Mouse (Mus musculus): Measurements from ENCODE around the gene Mal. TPM values are rescaled to one million over a fixed set of nuclear protein-coding genes. Genes with fewer than 3 reads are reported as not detected.

Mal gene
- polyA plus RNA-seq (2012; ENCODE audit: insufficient read depth, insufficient read length, missing spikeins), result not detected in 2 replicates

- TF ChIP-seq CTCF (IDR thresholded peaks at IDR 0.05; ENCODE audit: low read depth, low read length) (no peak), POLR2A (IDR thresholded peaks at IDR 0.05; ENCODE audit: borderline replicate concordance, low read depth, low read length) (no peak)
- Histone ChIP-seq H3K4me3 (ENCODE audit: insufficient read depth, low read length) (peak within 1 kb of the TSS; percentile 46), H3K27ac (ENCODE audit: insufficient read depth, low read depth, low read length) (no peak within 1 kb of the TSS), H3K4me1 (ENCODE audit: control insufficient read depth, insufficient read depth, low read length) (no peaks in the 10 kb centered on the region)
These were observed at the start of gene Mal for GRCm38 (mm10) chr2:127656086-127656720. Mal (minus strand) TSS chr2:127656695.

GRCm38 (mm10) chr2:127705267-127705666 lies 48.8 kb upstream of the Mal start:
- Histone ChIP-seq H3K27ac (ENCODE audit: insufficient read depth, low read depth, low read length) (no peak overlapping the region), H3K4me3 (ENCODE audit: insufficient read depth, low read length) (no peak overlapping the region), H3K4me1 (ENCODE audit: control insufficient read depth, insufficient read depth, low read length) (no peaks in the 10 kb centered on the region)
- TF ChIP-seq POLR2A (IDR thresholded peaks at IDR 0.05; ENCODE audit: borderline replicate concordance, low read depth, low read length) (no peak), CTCF (IDR thresholded peaks at IDR 0.05; ENCODE audit: low read depth, low read length) (no peak)

GRCm38 (mm10) chr2:127689239-127689638 lies 32.7 kb upstream of the Mal start:
- no peak overlapping the region for H3K4me3 ChIP-seq (ENCODE audit: insufficient read depth, low read length)
- H3K4me1 ChIP-seq (ENCODE audit: control insufficient read depth, insufficient read depth, low read length), result no peaks in the 10 kb centered on the region
- TF ChIP-seq CTCF (IDR thresholded peaks at IDR 0.05; ENCODE audit: low read depth, low read length), result no peak
- no peak for TF ChIP-seq POLR2A (IDR thresholded peaks at IDR 0.05; ENCODE audit: borderline replicate concordance, low read depth, low read length)
- H3K27ac ChIP-seq (ENCODE audit: insufficient read depth, low read depth, low read length), result no peak overlapping the region

- no peak overlapping the region for H3K4me3 ChIP-seq (ENCODE audit: insufficient read depth, low read length)
- peak; percentile 64; the same call in 1 of the 2 replicates for TF ChIP-seq CTCF (IDR thresholded peaks at IDR 0.05; ENCODE audit: low read depth, low read length)
- TF ChIP-seq POLR2A (IDR thresholded peaks at IDR 0.05; ENCODE audit: borderline replicate concordance, low read depth, low read length), result no peak
- no peak overlapping the region for H3K27ac ChIP-seq (ENCODE audit: insufficient read depth, low read depth, low read length)
- no peaks in the 10 kb centered on the region for H3K4me1 ChIP-seq (ENCODE audit: control insufficient read depth, insufficient read depth, low read length)
These were observed 27.3 kb upstream of the Mal start for GRCm38 (mm10) chr2:127683687-127684331.

GRCm38 (mm10) chr2:127667843-127668506 lies 11.5 kb upstream of the Mal start:
- TF ChIP-seq CTCF (IDR thresholded peaks at IDR 0.05; ENCODE audit: low read depth, low read length) (peak; percentile 22; the same call in 1 of the 2 replicates), POLR2A (IDR thresholded peaks at IDR 0.05; ENCODE audit: borderline replicate concordance, low read depth, low read length) (no peak)
- Histone ChIP-seq H3K4me1 (ENCODE audit: control insufficient read depth, insufficient read depth, low read length) (no peaks in the 10 kb centered on the region), H3K27ac (ENCODE audit: insufficient read depth, low read depth, low read length) (no peak overlapping the region), H3K4me3 (ENCODE audit: insufficient read depth, low read length) (no peak overlapping the region)

- no peak overlapping the region for H3K4me3 ChIP-seq (ENCODE audit: insufficient read depth, low read length)
- no peak overlapping the region for H3K27ac ChIP-seq (ENCODE audit: insufficient read depth, low read depth, low read length)
- no peak for TF ChIP-seq CTCF (IDR thresholded peaks at IDR 0.05; ENCODE audit: low read depth, low read length)
- no peak for TF ChIP-seq POLR2A (IDR thresholded peaks at IDR 0.05; ENCODE audit: borderline replicate concordance, low read depth, low read length)
- H3K4me1 ChIP-seq (ENCODE audit: control insufficient read depth, insufficient read depth, low read length), result no peaks in the 10 kb centered on the region; the same call in 1 of the 2 replicates
These were observed 10.5 kb upstream of the Mal start for GRCm38 (mm10) chr2:127667015-127667414.

- Histone ChIP-seq H3K27ac (ENCODE audit: insufficient read depth, low read depth, low read length) (no peak overlapping the region), H3K4me3 (ENCODE audit: insufficient read depth, low read length) (no peak overlapping the region), H3K4me1 (ENCODE audit: control insufficient read depth, insufficient read depth, low read length) (no peaks in the 10 kb centered on the region; the same call in 1 of the 2 replicates)
- no peak for TF ChIP-seq POLR2A (IDR thresholded peaks at IDR 0.05; ENCODE audit: borderline replicate concordance, low read depth, low read length)
- TF ChIP-seq CTCF (IDR thresholded peaks at IDR 0.05; ENCODE audit: low read depth, low read length), result no peak
These were observed 6.2 kb upstream of the Mal start for GRCm38 (mm10) chr2:127662708-127663107.

GRCm38 (mm10) chr2:127655419-127655818 lies 1.1 kb downstream of the Mal start:
- H3K27ac ChIP-seq (ENCODE audit: insufficient read depth, low read depth, low read length), result no peak overlapping the region
- H3K4me3 ChIP-seq (ENCODE audit: insufficient read depth, low read length), result no peak overlapping the region
- H3K4me1 ChIP-seq (ENCODE audit: control insufficient read depth, insufficient read depth, low read length), result no peaks in the 10 kb centered on the region
- no peak for TF ChIP-seq CTCF (IDR thresholded peaks at IDR 0.05; ENCODE audit: low read depth, low read length)

GRCm38 (mm10) chr2:127654786-127655185 lies 1.7 kb downstream of the Mal start:
- Histone ChIP-seq H3K4me3 (ENCODE audit: insufficient read depth, low read length) (no peak overlapping the region), H3K27ac (ENCODE audit: insufficient read depth, low read depth, low read length) (no peak overlapping the region), H3K4me1 (ENCODE audit: control insufficient read depth, insufficient read depth, low read length) (no peaks in the 10 kb centered on the region)
- TF ChIP-seq CTCF (IDR thresholded peaks at IDR 0.05; ENCODE audit: low read depth, low read length) (no peak), POLR2A (IDR thresholded peaks at IDR 0.05; ENCODE audit: borderline replicate concordance, low read depth, low read length) (no peak)

- no peaks in the 10 kb centered on the region for H3K4me1 ChIP-seq (ENCODE audit: control insufficient read depth, insufficient read depth, low read length)
- no peak overlapping the region for H3K27ac ChIP-seq (ENCODE audit: insufficient read depth, low read depth, low read length)
- no peak overlapping the region for H3K4me3 ChIP-seq (ENCODE audit: insufficient read depth, low read length)
- TF ChIP-seq CTCF (IDR thresholded peaks at IDR 0.05; ENCODE audit: low read depth, low read length) (no peak), POLR2A (IDR thresholded peaks at IDR 0.05; ENCODE audit: borderline replicate concordance, low read depth, low read length) (no peak)
These were observed 3.7 kb downstream of the Mal start for GRCm38 (mm10) chr2:127652805-127653204.

Data from bone marrow macrophage, adult 2 months (primary cell).